38 mouse cellular contexts compared by ENCODE assay signal in genomic region chr1:106933658-106934057, GRCm38 (mm10). TPM values are rescaled to one million over a fixed set of nuclear protein-coding genes. Genes with fewer than 3 reads are reported as not detected.
DNase-seq lines count a peak whose midpoint lies in the region; ATAC-seq lines count a peak whose summit lies in the region.
"Had no signal": no experiment of that assay in that cellular context is flagged by ENCODE, and none has a peak within 500 bp of the region (broad histone marks: within the 10 kb centered on the region; RNA-seq: fewer than 3 reads in every experiment).

No protein-coding gene starts in this region.

- no peaks in the 10 kb centered on the region for H3K36me3 ChIP-seq in forebrain, embryonic 13.5 days (ENCODE audit: poor library complexity, severe bottlenecking)
- H3K36me3 ChIP-seq: G1E; heart, embryonic 12.5 days; hindbrain, embryonic 10.5 days; hindbrain, embryonic 15.5 days; kidney, embryonic 15.5 days; midbrain, embryonic 13.5 days; neural tube, embryonic 13.5 days had no signal

- H3K27me3 ChIP-seq in forebrain, embryonic 13.5 days: no peaks in the 10 kb centered on the region
- H3K27me3 ChIP-seq: heart, embryonic 12.5 days; hindbrain, embryonic 15.5 days; kidney, embryonic 15.5 days; midbrain, embryonic 13.5 days; neural tube, embryonic 13.5 days had no signal

- no peak overlapping the region for H3K4me2 ChIP-seq in forebrain, embryonic 13.5 days
- H3K4me2 ChIP-seq: heart, embryonic 12.5 days; hindbrain, embryonic 15.5 days; kidney, embryonic 15.5 days; midbrain, embryonic 13.5 days; neural tube, embryonic 13.5 days had no signal

- H3K27ac ChIP-seq in forebrain, embryonic 13.5 days: no peak overlapping the region
- H3K27ac ChIP-seq: gastrocnemius, adult 2 months; hindbrain, embryonic 10.5 days; hindbrain, embryonic 15.5 days; kidney, embryonic 15.5 days; liver, embryonic 14.5 days; midbrain, embryonic 13.5 days; neural tube, embryonic 13.5 days had no signal

- no peaks in the 10 kb centered on the region for H3K9me3 ChIP-seq in forebrain, embryonic 13.5 days (replicated peaks)
- H3K9me3 ChIP-seq: G1E; heart, embryonic 12.5 days; hindbrain, embryonic 10.5 days; hindbrain, embryonic 15.5 days; kidney, embryonic 15.5 days; midbrain, embryonic 13.5 days; neural tube, embryonic 13.5 days had no signal

- H3K9ac ChIP-seq in forebrain, embryonic 13.5 days: no peak overlapping the region
- H3K9ac ChIP-seq: heart, embryonic 12.5 days; hindbrain, embryonic 15.5 days; kidney, embryonic 15.5 days; liver, embryonic 14.5 days; midbrain, embryonic 13.5 days; neural tube, embryonic 13.5 days had no signal

- intact Hi-C loops in heart, postnatal 14 days (cut with DNase I): no loop called here

- ATAC-seq in common myeloid progenitor, adult 5-6 weeks (replicated peaks; ENCODE audit: low read depth, poor library complexity, severe bottlenecking): peak; percentile 68
- ATAC-seq in megakaryocyte progenitor cell, adult 5-6 weeks (replicated peaks; ENCODE audit: poor library complexity): peak; percentile 87
- ATAC-seq in forebrain, embryonic 13.5 days: no peak
- ATAC-seq: forebrain, embryonic 14.5 days; inflammation-experienced regulatory T-cells, adult 6 months; midbrain, embryonic 13.5 days had no signal

- H3K4me3 ChIP-seq in forebrain, embryonic 13.5 days: no peak overlapping the region
- H3K4me3 ChIP-seq: gastrocnemius, adult 2 months; heart, embryonic 12.5 days; hindbrain, embryonic 10.5 days; hindbrain, embryonic 15.5 days; kidney, embryonic 15.5 days; midbrain, embryonic 13.5 days; neural tube, embryonic 13.5 days had no signal

- no peaks in the 10 kb centered on the region for H3K4me1 ChIP-seq in forebrain, embryonic 13.5 days
- H3K4me1 ChIP-seq: heart, embryonic 12.5 days; hindbrain, embryonic 10.5 days; hindbrain, embryonic 15.5 days; kidney, embryonic 15.5 days; midbrain, embryonic 13.5 days; neural tube, embryonic 13.5 days had no signal

- peak; percentile 94 for DNase-seq in heart, adult 11 months
- DNase-seq in heart, postnatal 14 days: no peak
- DNase-seq in 416B (ENCODE audit: low read depth): peak; percentile 20
- no peak for DNase-seq in adrenal gland, postnatal 25 days
- DNase-seq: adrenal gland, postnatal 36 days; cerebellum, adult 8-10 months; cerebellum, postnatal 25 days; gastrocnemius, adult 2 months; gastrocnemius, postnatal 36 days; kidney, adult 18-20 months; kidney, postnatal 25 days; lung, adult 2 months; lung, postnatal 14 days had no signal

RNA-seq across cellular contexts. Expression of gene Serpinb12, which starts 0.6 kb away (rescaled TPM):
- total RNA-seq in heart, postnatal 14 days (2021): not detected
- not detected in 2 replicates for total RNA-seq in common myeloid progenitor, adult 5-6 weeks (2017)
- total RNA-seq in megakaryocyte progenitor cell, adult 5-6 weeks (2015): 0.24 TPM in 1 of 2 replicates, not detected in the other
- not detected in 2 replicates for total RNA-seq in megakaryocyte progenitor cell, adult 5-6 weeks (2017)
- total RNA-seq in adrenal gland, postnatal 25 days (2021): not detected in 2 replicates
- polyA plus RNA-seq in forebrain, embryonic 13.5 days (2015; fragmentation: Nextera tagmentation; extraction: Ambion mirVana): not detected in 2 replicates
- total RNA-seq: adrenal gland, postnatal 36 days; gastrocnemius, adult 2 months; gastrocnemius, postnatal 36 days; layer of hippocampus, adult 18-20 months; layer of hippocampus, postnatal 10 days; left cerebral cortex, postnatal 36 days; megakaryocyte-erythroid progenitor cell, adult 5-6 weeks had no signal
- polyA plus RNA-seq: embryonic facial prominence, embryonic 11.5 days; forebrain, embryonic 14.5 days; G1E; heart, postnatal 0 days; hindbrain, embryonic 10.5 days; inflammation-experienced regulatory T-cells, adult 6 months; kidney, embryonic 15.5 days; liver, embryonic 14.5 days; midbrain, embryonic 13.5 days; small intestine, adult 2 months; testis, adult 2 months had no signal

RNA-seq across cellular contexts. Expression of gene Serpinb13, which starts 47.1 kb away (rescaled TPM):
- not detected for total RNA-seq in heart, postnatal 14 days (2021)
- not detected in 2 replicates for total RNA-seq in common myeloid progenitor, adult 5-6 weeks (2017)
- total RNA-seq in megakaryocyte progenitor cell, adult 5-6 weeks (2015): not detected in 2 replicates
- total RNA-seq in megakaryocyte progenitor cell, adult 5-6 weeks (2017): not detected in 2 replicates
- not detected in 2 replicates for total RNA-seq in adrenal gland, postnatal 25 days (2021)
- polyA plus RNA-seq in forebrain, embryonic 13.5 days (2015; fragmentation: Nextera tagmentation; extraction: Ambion mirVana): not detected in 2 replicates
- total RNA-seq: adrenal gland, postnatal 36 days; G1E; gastrocnemius, adult 2 months; gastrocnemius, postnatal 36 days; layer of hippocampus, adult 18-20 months; layer of hippocampus, postnatal 10 days; left cerebral cortex, adult 8-10 months; left cerebral cortex, postnatal 36 days; megakaryocyte-erythroid progenitor cell, adult 5-6 weeks had no signal
- polyA plus RNA-seq: embryonic facial prominence, embryonic 11.5 days; forebrain, embryonic 14.5 days; G1E; heart, embryonic 12.5 days; heart, postnatal 0 days; hindbrain, embryonic 10.5 days; hindbrain, embryonic 15.5 days; inflammation-experienced regulatory T-cells, adult 6 months; kidney, embryonic 15.5 days; limb, embryonic 14.5 days; liver, embryonic 14.5 days; midbrain, embryonic 13.5 days; neural tube, embryonic 13.5 days; small intestine, adult 2 months; stomach, embryonic 14.5 days; testis, adult 2 months; urinary bladder, adult 2 months had no signal

Comparison
In these comparisons a context has a peak if more than half of its experiments do, and no peak if none do; other contexts are left out.
1. DNase-seq: peak in heart, adult 11 months (single experiment) and 416B (single experiment); none in heart, postnatal 14 days (0 of 2) and adrenal gland, postnatal 25 days (single experiment).